Mouse (Mus musculus): Measurements from ENCODE around the gene Agt. TPM values are rescaled to one million over a fixed set of nuclear protein-coding genes. Genes with fewer than 3 reads are reported as not detected.

The Agt gene
- 0.25 and 0.26 TPM in 2 replicates for polyA plus RNA-seq (2014; fragmentation: Nextera tagmentation; extraction: Ambion mirVana)

- no peak within 1 kb of the TSS for H3K27ac ChIP-seq (replicated peaks; ENCODE audit: low read depth, low read length)
- no peaks in the 10 kb centered on the region for H3K4me1 ChIP-seq (ENCODE audit: control insufficient read depth, insufficient read depth, low read length)
- no peak within 1 kb of the TSS for H3K4me2 ChIP-seq (ENCODE audit: low read length)
- ATAC-seq (ENCODE audit: low FRiP score, low TSS enrichment) (no peak), DNase-seq (no peak)
- H3K4me3 ChIP-seq (replicated peaks; ENCODE audit: low read depth, low read length), result no peak within 1 kb of the TSS
- no peaks in the 10 kb centered on the region for H3K36me3 ChIP-seq (ENCODE audit: control insufficient read depth, insufficient read depth, low read length)
- no peaks in the 10 kb centered on the region for H3K9me3 ChIP-seq (ENCODE audit: control insufficient read depth, low read length)
- WGBS, result 93% methylated on average over 2 of the region's 2 CpGs
- no peaks in the 10 kb centered on the region for H3K27me3 ChIP-seq (ENCODE audit: control insufficient read depth, insufficient read depth, low read length)
- H3K9ac ChIP-seq (replicated peaks; ENCODE audit: low read length), result no peak within 1 kb of the TSS
Observed at GRCm38 (mm10) chr8:124569593-124569992, at the start of gene Agt. Gene Agt (minus strand): TSS chr8:124569706.

DNA sequence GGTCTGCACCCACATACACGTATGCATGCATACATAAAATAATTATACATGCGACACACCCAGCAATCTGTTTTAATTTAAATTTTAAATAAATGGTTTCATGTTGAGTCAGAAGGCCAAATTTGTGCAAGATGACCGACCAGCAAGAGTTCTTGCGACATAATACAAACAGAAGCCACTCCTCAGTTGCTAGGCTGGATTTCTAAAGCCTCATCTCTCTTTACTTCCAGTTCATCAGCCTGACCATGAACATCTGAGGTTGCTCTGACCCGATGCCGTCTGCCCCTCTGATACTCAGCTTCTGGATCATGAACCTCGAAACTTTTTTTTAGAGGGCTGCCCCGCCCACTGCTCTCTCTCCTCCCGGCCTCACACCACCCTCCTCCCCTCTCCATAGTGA, 48.7 kb upstream of the Agt start:
- 64% methylated on average over 9 of the region's 9 CpGs for WGBS
- Histone ChIP-seq H3K36me3 (ENCODE audit: control insufficient read depth, insufficient read depth, low read length) (no peaks in the 10 kb centered on the region), H3K27me3 (ENCODE audit: control insufficient read depth, insufficient read depth, low read length) (no peaks in the 10 kb centered on the region), H3K9me3 (ENCODE audit: control insufficient read depth, low read length) (no peaks in the 10 kb centered on the region), H3K4me1 (ENCODE audit: control insufficient read depth, insufficient read depth, low read length) (no peaks in the 10 kb centered on the region), H3K4me2 (ENCODE audit: low read length) (no peak overlapping the region), H3K4me3 (replicated peaks; ENCODE audit: low read depth, low read length) (no peak overlapping the region), H3K27ac (replicated peaks; ENCODE audit: low read depth, low read length) (no peak overlapping the region), H3K9ac (replicated peaks; ENCODE audit: low read length) (no peak overlapping the region)
- no peak for ATAC-seq (ENCODE audit: low FRiP score, low TSS enrichment)
- DNase-seq, result no peak

GRCm38 (mm10) chr8:124617266-124617869, 47.9 kb upstream of the Agt start:
- no peaks in the 10 kb centered on the region for H3K36me3 ChIP-seq (ENCODE audit: control insufficient read depth, insufficient read depth, low read length)
- H3K4me3 ChIP-seq (replicated peaks; ENCODE audit: low read depth, low read length), result peak overlapping the region; percentile 30
- ATAC-seq (ENCODE audit: low FRiP score, low TSS enrichment) (peak; percentile 79; the same call in 1 of the 2 replicates), DNase-seq (peak; percentile 90)
- H3K27ac ChIP-seq (replicated peaks; ENCODE audit: low read depth, low read length), result peak overlapping the region; percentile 22
- no peaks in the 10 kb centered on the region for H3K9me3 ChIP-seq (ENCODE audit: control insufficient read depth, low read length)
- 11% methylated on average over 17 of the region's 17 CpGs for WGBS
- H3K4me1 ChIP-seq (ENCODE audit: control insufficient read depth, insufficient read depth, low read length), result no peaks in the 10 kb centered on the region
- peak overlapping the region; percentile 52 for H3K9ac ChIP-seq (replicated peaks; ENCODE audit: low read length)
- H3K4me2 ChIP-seq (ENCODE audit: low read length), result peak overlapping the region; percentile 59
- H3K27me3 ChIP-seq (ENCODE audit: control insufficient read depth, insufficient read depth, low read length), result no peaks in the 10 kb centered on the region

DNA sequence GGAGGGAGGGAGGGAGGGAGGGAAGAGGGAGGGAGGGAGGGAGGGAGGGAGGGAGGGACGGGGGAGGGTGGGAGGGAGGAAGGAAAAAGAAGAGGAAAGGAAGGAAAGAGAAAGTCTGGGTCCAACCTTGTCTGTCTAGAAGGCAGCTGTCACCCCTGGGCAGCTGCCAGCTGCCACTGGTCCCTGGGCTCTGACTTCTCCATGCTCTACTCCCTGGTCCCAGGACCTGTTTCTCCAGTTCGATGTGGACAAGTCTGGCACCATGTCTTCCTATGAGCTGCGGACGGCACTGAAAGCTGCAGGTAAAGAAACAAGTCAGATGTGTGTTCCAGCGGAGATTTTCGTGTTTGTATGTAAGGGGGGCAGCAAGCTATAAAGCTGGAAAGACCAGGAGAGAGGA, 44.8 kb upstream of the Agt start:
- Histone ChIP-seq H3K9me3 (ENCODE audit: control insufficient read depth, low read length) (no peaks in the 10 kb centered on the region), H3K36me3 (ENCODE audit: control insufficient read depth, insufficient read depth, low read length) (no peaks in the 10 kb centered on the region), H3K27ac (replicated peaks; ENCODE audit: low read depth, low read length) (no peak overlapping the region), H3K4me1 (ENCODE audit: control insufficient read depth, insufficient read depth, low read length) (no peaks in the 10 kb centered on the region), H3K4me2 (ENCODE audit: low read length) (no peak overlapping the region), H3K27me3 (ENCODE audit: control insufficient read depth, insufficient read depth, low read length) (no peaks in the 10 kb centered on the region), H3K4me3 (replicated peaks; ENCODE audit: low read depth, low read length) (no peak overlapping the region), H3K9ac (replicated peaks; ENCODE audit: low read length) (no peak overlapping the region)
- ATAC-seq (ENCODE audit: low FRiP score, low TSS enrichment), result no peak
- 86% methylated on average over 5 of the region's 6 CpGs for WGBS
- DNase-seq, result no peak

GRCm38 (mm10) chr8:124608972-124609353, 39.5 kb upstream of the Agt start:
- ATAC-seq (ENCODE audit: low FRiP score, low TSS enrichment) (no peak), DNase-seq (no peak)
- H3K36me3 ChIP-seq (ENCODE audit: control insufficient read depth, insufficient read depth, low read length), result no peaks in the 10 kb centered on the region
- H3K9me3 ChIP-seq (ENCODE audit: control insufficient read depth, low read length), result no peaks in the 10 kb centered on the region
- H3K4me2 ChIP-seq (ENCODE audit: low read length), result no peak overlapping the region
- H3K9ac ChIP-seq (replicated peaks; ENCODE audit: low read length), result no peak overlapping the region
- 81% methylated on average over 9 of the region's 9 CpGs for WGBS
- no peaks in the 10 kb centered on the region for H3K27me3 ChIP-seq (ENCODE audit: control insufficient read depth, insufficient read depth, low read length)
- H3K4me1 ChIP-seq (ENCODE audit: control insufficient read depth, insufficient read depth, low read length), result no peaks in the 10 kb centered on the region
- H3K27ac ChIP-seq (replicated peaks; ENCODE audit: low read depth, low read length), result no peak overlapping the region
- H3K4me3 ChIP-seq (replicated peaks; ENCODE audit: low read depth, low read length), result no peak overlapping the region

DNA sequence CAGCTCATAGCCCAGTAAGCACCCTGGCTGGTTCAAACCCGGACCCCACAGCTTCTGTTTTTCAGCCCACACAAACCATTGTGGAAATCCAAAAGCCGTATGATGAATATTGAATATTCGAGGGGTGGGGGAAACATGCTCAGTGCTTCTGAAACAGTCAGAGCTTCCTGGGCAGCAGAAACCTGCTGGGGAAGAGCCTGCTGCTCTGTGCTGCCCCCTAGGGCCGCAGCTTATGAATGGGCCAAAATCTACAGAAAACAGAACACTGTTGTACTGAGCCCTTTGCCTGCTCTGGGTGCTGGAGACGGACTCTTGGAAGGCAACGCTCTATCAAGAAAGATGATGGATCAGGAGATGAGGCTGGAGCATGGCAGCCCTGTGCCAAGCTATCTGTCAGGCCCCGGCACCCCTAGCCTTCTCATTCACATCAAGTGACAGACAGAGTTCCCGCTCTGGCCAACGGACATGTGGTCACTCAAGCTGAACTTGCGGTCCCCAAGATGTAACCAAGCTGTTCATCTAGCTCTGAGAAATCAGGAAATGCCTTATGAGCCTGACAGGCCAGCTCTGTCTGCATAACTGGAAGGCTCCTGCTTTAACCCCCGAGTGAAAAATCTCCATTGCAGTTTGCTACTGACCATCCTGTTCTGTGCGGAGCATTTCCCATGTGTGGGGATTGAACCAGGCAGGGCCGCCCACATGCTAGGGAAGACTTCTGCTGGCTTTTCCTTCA, 38.9 kb upstream of the Agt start:
- ATAC-seq (ENCODE audit: low FRiP score, low TSS enrichment) (no peak), DNase-seq (peak; percentile 43)
- Histone ChIP-seq H3K4me3 (replicated peaks; ENCODE audit: low read depth, low read length) (no peak overlapping the region), H3K9me3 (ENCODE audit: control insufficient read depth, low read length) (no peaks in the 10 kb centered on the region), H3K4me1 (ENCODE audit: control insufficient read depth, insufficient read depth, low read length) (no peaks in the 10 kb centered on the region), H3K4me2 (ENCODE audit: low read length) (no peak overlapping the region), H3K36me3 (ENCODE audit: control insufficient read depth, insufficient read depth, low read length) (no peaks in the 10 kb centered on the region), H3K27ac (replicated peaks; ENCODE audit: low read depth, low read length) (no peak overlapping the region), H3K27me3 (ENCODE audit: control insufficient read depth, insufficient read depth, low read length) (no peaks in the 10 kb centered on the region), H3K9ac (replicated peaks; ENCODE audit: low read length) (no peak overlapping the region)
- WGBS, result 76% methylated on average over 13 of the region's 13 CpGs

DNA sequence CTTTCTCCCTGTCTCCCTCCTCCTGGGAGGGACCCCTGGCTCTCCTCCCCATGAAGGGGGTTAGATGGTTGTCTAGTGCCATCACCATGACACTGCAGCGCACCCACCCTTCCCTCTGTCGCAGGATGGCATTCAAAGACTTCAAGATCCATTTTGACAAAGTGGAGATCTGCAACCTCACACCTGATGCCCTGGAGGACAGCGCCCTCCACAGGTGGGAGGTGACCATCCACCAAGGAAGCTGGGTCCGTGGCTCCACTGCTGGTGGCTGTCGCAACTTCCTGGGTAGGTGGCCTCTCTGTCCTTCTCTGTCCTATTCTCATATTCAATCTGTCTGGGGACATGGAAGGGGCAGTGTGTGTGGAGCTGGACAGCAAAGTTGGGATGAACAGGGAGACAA, 34.6 kb upstream of the Agt start:
- DNase-seq, result no peak
- no peak overlapping the region for H3K4me3 ChIP-seq (replicated peaks; ENCODE audit: low read depth, low read length)
- ATAC-seq (ENCODE audit: low FRiP score, low TSS enrichment), result no peak
- H3K27me3 ChIP-seq (ENCODE audit: control insufficient read depth, insufficient read depth, low read length), result no peaks in the 10 kb centered on the region
- WGBS, result 74% methylated on average over 5 of the region's 5 CpGs
- no peaks in the 10 kb centered on the region for H3K36me3 ChIP-seq (ENCODE audit: control insufficient read depth, insufficient read depth, low read length)
- H3K9me3 ChIP-seq (ENCODE audit: control insufficient read depth, low read length), result no peaks in the 10 kb centered on the region
- H3K4me2 ChIP-seq (ENCODE audit: low read length), result no peak overlapping the region
- H3K27ac ChIP-seq (replicated peaks; ENCODE audit: low read depth, low read length), result no peak overlapping the region
- H3K4me1 ChIP-seq (ENCODE audit: control insufficient read depth, insufficient read depth, low read length), result no peaks in the 10 kb centered on the region
- H3K9ac ChIP-seq (replicated peaks; ENCODE audit: low read length), result no peak overlapping the region

GRCm38 (mm10) chr8:124589393-124589792, 19.9 kb upstream of the Agt start:
- Histone ChIP-seq H3K27me3 (ENCODE audit: control insufficient read depth, insufficient read depth, low read length) (no peaks in the 10 kb centered on the region), H3K36me3 (ENCODE audit: control insufficient read depth, insufficient read depth, low read length) (no peaks in the 10 kb centered on the region), H3K9ac (replicated peaks; ENCODE audit: low read length) (no peak overlapping the region), H3K9me3 (ENCODE audit: control insufficient read depth, low read length) (no peaks in the 10 kb centered on the region), H3K27ac (replicated peaks; ENCODE audit: low read depth, low read length) (no peak overlapping the region), H3K4me1 (ENCODE audit: control insufficient read depth, insufficient read depth, low read length) (no peaks in the 10 kb centered on the region), H3K4me3 (replicated peaks; ENCODE audit: low read depth, low read length) (no peak overlapping the region), H3K4me2 (ENCODE audit: low read length) (no peak overlapping the region)
- WGBS, result 79% methylated on average over 4 of the region's 4 CpGs
- no peak for ATAC-seq (ENCODE audit: low FRiP score, low TSS enrichment)
- DNase-seq, result no peak

DNA sequence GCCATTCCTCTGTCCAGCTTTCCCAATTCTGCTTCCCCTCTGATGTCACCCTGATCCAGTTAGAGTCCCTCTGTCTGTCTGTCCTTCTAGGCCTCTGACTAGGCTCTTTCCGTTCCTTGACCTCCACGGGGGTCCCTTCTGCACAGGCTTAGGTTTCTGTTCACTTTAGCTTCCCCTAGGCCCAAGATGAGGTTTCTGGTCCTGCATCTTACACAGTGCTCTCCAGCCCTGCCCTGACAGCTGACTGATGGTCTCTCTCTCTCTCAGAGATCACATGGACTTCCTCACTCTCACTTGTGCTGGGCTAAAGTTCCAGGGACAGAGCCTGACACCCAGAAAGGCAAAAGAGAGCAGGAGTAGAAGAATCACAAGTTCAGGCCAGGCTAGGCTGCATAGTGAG, 17.1 kb upstream of the Agt start:
- no peaks in the 10 kb centered on the region for H3K4me1 ChIP-seq (ENCODE audit: control insufficient read depth, insufficient read depth, low read length)
- H3K9me3 ChIP-seq (ENCODE audit: control insufficient read depth, low read length), result no peaks in the 10 kb centered on the region
- H3K4me2 ChIP-seq (ENCODE audit: low read length), result no peak overlapping the region
- no peak overlapping the region for H3K4me3 ChIP-seq (replicated peaks; ENCODE audit: low read depth, low read length)
- no peak overlapping the region for H3K9ac ChIP-seq (replicated peaks; ENCODE audit: low read length)
- H3K27me3 ChIP-seq (ENCODE audit: control insufficient read depth, insufficient read depth, low read length), result no peaks in the 10 kb centered on the region
- no peak overlapping the region for H3K27ac ChIP-seq (replicated peaks; ENCODE audit: low read depth, low read length)
- no peaks in the 10 kb centered on the region for H3K36me3 ChIP-seq (ENCODE audit: control insufficient read depth, insufficient read depth, low read length)
- 83% methylated on average over 2 of the region's 2 CpGs for WGBS
- ATAC-seq (ENCODE audit: low FRiP score, low TSS enrichment), result no peak
- no peak for DNase-seq

Data from midbrain, embryonic 14.5 days (tissue).